Mouse (Mus musculus) hindbrain, embryonic 13.5 days (tissue): Measurements from ENCODE around the gene Il9r. TPM values are rescaled to one million over a fixed set of nuclear protein-coding genes. Genes with fewer than 3 reads are reported as not detected.
A peak's percentile ranks its signal among the peaks of the same experiment; 100 is the strongest.

Experiments used
- ATAC-seq: fragments of 200-750 bp; cut with Nextera tagmentation; 2 replicates; pipeline ENCODE4 v1.8.0; 2017; ENCODE audit warnings: moderate TSS enrichment; ENCODE audit not compliant: low FRiP score
- H3K27ac ChIP-seq: fragments of 300-500 bp; sonication (generic); 2 replicates; pipeline ENCODE4 v1.5.1; 2015; ENCODE audit warnings: inconsistent platforms, mild to moderate bottlenecking, moderate library complexity
- H3K27me3 ChIP-seq: fragments of 300-500 bp; sonication (generic); 2 replicates; pipeline ENCODE4 v1.6.1; 2015; ENCODE audit warnings: mild to moderate bottlenecking, inconsistent platforms
- H3K36me3 ChIP-seq: fragments of 300-500 bp; sonication (generic); 2 replicates; pipeline ENCODE4 v1.6.1; 2015; ENCODE audit warnings: mild to moderate bottlenecking, inconsistent platforms
- H3K4me1 ChIP-seq: fragments of 300-500 bp; sonication (generic); replicated peaks from 2 replicates; pipeline ENCODE4 v1.6.1; 2015; ENCODE audit warnings: inconsistent platforms
- H3K4me2 ChIP-seq: fragments of 300-500 bp; sonication (generic); 2 replicates; pipeline ENCODE4 v1.6.1; 2015; ENCODE audit warnings: inconsistent platforms, mild to moderate bottlenecking, moderate library complexity
- H3K4me3 ChIP-seq: fragments of 300-500 bp; sonication (generic); 2 replicates; pipeline ENCODE4 v1.5.1; 2015; ENCODE audit warnings: mild to moderate bottlenecking, inconsistent platforms
- H3K9ac ChIP-seq: fragments of 300-500 bp; sonication (generic); 2 replicates; pipeline ENCODE4 v1.6.1; 2015; ENCODE audit warnings: mild to moderate bottlenecking, inconsistent platforms
- H3K9me3 ChIP-seq: fragments of 300-500 bp; sonication (generic); 2 replicates; pipeline ENCODE4 v1.6.1; 2016; ENCODE audit warnings: inconsistent platforms
- WGBS: fragments of 180-500 bp; shearing (Covaris S2); methylation state at CpG from one replicate; pipeline ENCODE4 v1.1.7; 2015; 5-methylcytosine and 5-hydroxymethylcytosine counted together
- polyA plus RNA-seq: library from polyadenylated mRNA; unstranded; fragments of >200 nt; fragmentation: Nextera tagmentation; extraction: Ambion mirVana; gene quantifications from 2 replicates; pipeline ENCODE4 v1.2.1, GENCODE M21; 2015

Gene Il9r
- polyA plus RNA-seq, 1 experiment from 2014 or later = not detected

DNA sequence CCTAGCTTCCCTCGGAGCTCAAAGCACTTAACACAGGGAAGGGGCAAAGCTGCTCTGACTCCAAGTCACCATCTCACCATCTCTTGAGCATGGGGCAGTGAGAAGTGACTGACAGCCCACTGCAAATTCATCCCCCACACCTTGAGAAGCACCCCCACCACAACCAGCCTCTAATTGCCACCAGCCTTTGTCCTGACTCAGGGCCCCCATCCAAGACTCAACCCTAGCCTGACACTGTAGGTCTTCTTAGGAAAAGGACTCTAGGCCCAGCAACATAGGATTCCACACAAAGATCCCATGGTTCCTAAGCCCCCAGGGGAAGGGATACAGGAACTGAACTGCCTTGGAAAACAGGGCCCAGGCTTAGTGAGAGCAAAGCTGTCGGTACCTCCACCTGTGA lies 36.1 kb upstream of the Il9r start:
- Histone ChIP-seq H3K4me2 (no peak overlapping the region), H3K27ac (peak overlapping the region; percentile 77), H3K4me1 (peaks cover 43% of the 10 kb centered on the region), H3K9ac (peak overlapping the region; percentile 26; the same call in 1 of the 2 replicates), H3K36me3 (peaks cover 68% of the 10 kb centered on the region), H3K9me3 (no peaks in the 10 kb centered on the region), H3K4me3 (no peak overlapping the region), H3K27me3 (no peaks in the 10 kb centered on the region)
- 64% methylated on average over 2 of the region's 2 CpGs for WGBS
- ATAC-seq = peak; percentile 38

DNA sequence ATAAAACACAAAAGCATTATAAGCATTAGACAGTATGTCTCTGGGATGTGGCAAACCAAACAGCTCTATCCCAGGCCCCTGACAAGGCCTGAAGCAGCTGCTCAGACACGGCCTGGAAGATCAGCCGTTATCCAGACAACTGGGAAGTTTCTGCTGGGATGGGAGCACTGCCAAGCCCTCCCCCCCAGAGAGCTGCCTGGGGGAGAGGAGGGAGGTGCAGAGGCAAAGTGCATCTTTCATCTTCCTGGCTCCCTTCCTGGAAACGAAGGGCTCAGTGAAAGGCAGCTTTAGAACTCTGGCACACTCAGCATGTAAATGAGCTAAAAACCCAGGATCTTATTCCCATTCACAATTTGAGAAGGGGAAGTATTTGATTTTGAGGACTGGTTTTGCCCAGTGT lies 35.6 kb upstream of the Il9r start:
- Histone ChIP-seq H3K27me3 (no peaks in the 10 kb centered on the region), H3K4me3 (no peak overlapping the region), H3K9me3 (no peaks in the 10 kb centered on the region), H3K27ac (peak overlapping the region; percentile 77), H3K4me2 (no peak overlapping the region), H3K36me3 (peaks cover 68% of the 10 kb centered on the region), H3K9ac (peak overlapping the region; percentile 26), H3K4me1 (peaks cover 43% of the 10 kb centered on the region)
- WGBS = 30% methylated on average over 3 of the region's 3 CpGs
- peak; percentile 36 for ATAC-seq

- 85% methylated on average over 6 of the region's 6 CpGs for WGBS
These were observed 34.9 kb upstream of the Il9r start for GRCm38 (mm10) chr11:32234816-32235485.

GRCm38 (mm10) chr11:32233895-32234294 lies 33.8 kb upstream of the Il9r start:
- Histone ChIP-seq H3K4me1 (peaks cover 43% of the 10 kb centered on the region), H3K4me2 (no peak overlapping the region), H3K27me3 (no peaks in the 10 kb centered on the region), H3K9me3 (no peaks in the 10 kb centered on the region), H3K27ac (no peak overlapping the region), H3K9ac (0 out of 2 replicates have a peak overlapping the region, but pooled peaks have one; percentile 15), H3K36me3 (peaks cover 70% of the 10 kb centered on the region), H3K4me3 (no peak overlapping the region)
- ATAC-seq = no peak
- 88% methylated on average over 3 of the region's 3 CpGs for WGBS

More at GRCm38 (mm10) chr11:32234816-32235485, 34.9 kb upstream of the Il9r start:
- Histone ChIP-seq H3K9me3 (no peaks in the 10 kb centered on the region), H3K4me2 (no peak overlapping the region), H3K36me3 (peaks cover 68% of the 10 kb centered on the region), H3K27ac (peak overlapping the region; percentile 77), H3K4me1 (peaks cover 43% of the 10 kb centered on the region), H3K9ac (no peak overlapping the region; the same call in 1 of the 2 replicates), H3K27me3 (no peaks in the 10 kb centered on the region), H3K4me3 (no peak overlapping the region)
- no peak for ATAC-seq

GRCm38 (mm10) chr11:32232848-32233247 lies 32.8 kb upstream of the Il9r start:
- Histone ChIP-seq H3K4me3 (no peak overlapping the region), H3K4me2 (no peak overlapping the region), H3K4me1 (peaks cover 46% of the 10 kb centered on the region), H3K27ac (no peak overlapping the region), H3K9me3 (no peaks in the 10 kb centered on the region), H3K9ac (no peak overlapping the region), H3K36me3 (peaks cover 70% of the 10 kb centered on the region), H3K27me3 (no peaks in the 10 kb centered on the region)
- no peak for ATAC-seq
- WGBS = 80% methylated on average over 10 of the region's 10 CpGs

DNA sequence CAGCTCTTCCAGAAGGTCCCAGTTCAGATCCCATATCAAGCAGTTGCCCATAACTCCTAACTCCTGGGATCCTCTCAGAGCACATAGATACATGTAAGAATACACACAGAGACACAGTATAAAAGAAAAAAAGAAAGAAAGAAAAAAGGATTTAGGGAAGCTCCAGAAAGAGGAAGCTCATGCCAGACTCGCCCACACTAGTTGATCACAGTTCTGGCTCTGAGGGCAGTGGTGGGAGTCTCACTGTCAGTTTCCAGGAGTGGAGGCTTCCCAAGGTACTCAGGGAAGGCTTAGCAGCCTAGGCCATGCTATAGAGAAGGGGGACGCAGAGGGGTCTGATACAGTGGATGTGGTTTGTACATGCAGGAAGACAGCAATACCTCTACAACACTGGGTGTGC lies 31.0 kb upstream of the Il9r start:
- no peak overlapping the region for H3K4me3 ChIP-seq
- H3K4me1 ChIP-seq = peaks cover 46% of the 10 kb centered on the region
- H3K9me3 ChIP-seq = no peaks in the 10 kb centered on the region
- no peaks in the 10 kb centered on the region for H3K27me3 ChIP-seq
- H3K9ac ChIP-seq = no peak overlapping the region
- no peak overlapping the region for H3K4me2 ChIP-seq
- ATAC-seq = no peak
- H3K36me3 ChIP-seq = peaks cover 63% of the 10 kb centered on the region
- no peak overlapping the region for H3K27ac ChIP-seq
- WGBS = 97% methylated on average over 2 of the region's 2 CpGs

DNA sequence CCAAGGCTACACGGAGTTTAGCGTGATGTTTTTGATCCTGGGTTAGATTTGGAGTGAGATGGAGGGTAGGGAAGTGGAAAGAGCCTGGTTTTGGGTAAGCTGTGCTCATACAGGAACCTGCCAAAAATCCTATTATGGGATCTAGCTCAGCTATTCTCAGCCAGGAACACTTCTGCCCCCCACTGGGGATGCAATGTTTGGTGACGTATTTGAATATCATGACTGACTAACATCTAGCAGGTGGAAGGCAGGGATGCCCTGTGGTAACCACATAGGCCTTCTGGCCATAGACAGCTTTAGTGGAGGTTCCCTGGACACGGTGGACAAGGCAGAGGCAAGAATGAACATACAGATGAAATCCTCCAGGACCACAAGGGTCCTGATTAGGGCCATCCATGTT lies 30.1 kb upstream of the Il9r start:
- peaks cover 63% of the 10 kb centered on the region for H3K36me3 ChIP-seq
- H3K27ac ChIP-seq = no peak overlapping the region
- no peak overlapping the region for H3K9ac ChIP-seq
- no peaks in the 10 kb centered on the region for H3K9me3 ChIP-seq
- ATAC-seq = no peak
- peaks cover 3% of the 10 kb centered on the region; the same call in 1 of the 2 replicates for H3K27me3 ChIP-seq
- peaks cover 46% of the 10 kb centered on the region for H3K4me1 ChIP-seq
- no peak overlapping the region for H3K4me2 ChIP-seq
- no peak overlapping the region for H3K4me3 ChIP-seq
- WGBS = 83% methylated on average over 4 of the region's 4 CpGs

- H3K27me3 ChIP-seq = peaks cover 18% of the 10 kb centered on the region
- no peak overlapping the region for H3K4me3 ChIP-seq
- H3K9me3 ChIP-seq = no peaks in the 10 kb centered on the region
- no peak overlapping the region for H3K4me2 ChIP-seq
- no peak for ATAC-seq
- 91% methylated on average over 3 of the region's 3 CpGs for WGBS
- H3K27ac ChIP-seq = no peak overlapping the region
- H3K9ac ChIP-seq = 0 out of 2 replicates have a peak overlapping the region, but pooled peaks have one; percentile 16
- peaks cover 41% of the 10 kb centered on the region for H3K4me1 ChIP-seq
- H3K36me3 ChIP-seq = peaks cover 48% of the 10 kb centered on the region
These were observed 28.3 kb upstream of the Il9r start for GRCm38 (mm10) chr11:32228292-32228845.

DNA sequence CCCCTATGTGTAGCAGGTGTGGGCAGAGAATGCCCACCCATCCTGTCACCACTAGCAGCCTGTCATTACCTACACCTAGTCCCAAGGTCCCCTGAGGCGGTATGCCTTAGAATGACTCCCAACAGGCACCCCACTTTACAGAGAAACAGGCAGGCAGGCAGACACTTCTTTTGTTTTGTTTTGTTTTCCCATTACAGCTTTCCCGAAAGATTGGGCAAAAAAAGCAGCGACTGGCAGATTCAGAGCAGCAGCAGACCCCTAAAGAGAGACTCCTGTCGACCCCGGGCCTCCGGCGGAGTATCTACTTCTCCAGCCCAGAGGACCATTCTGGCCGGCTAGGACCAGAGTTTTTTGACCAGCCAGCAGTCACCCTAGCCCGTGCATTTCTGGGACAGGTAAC lies 27.5 kb upstream of the Il9r start:
- Histone ChIP-seq H3K27ac (no peak overlapping the region), H3K4me3 (peak overlapping the region; percentile 64; the same call in 1 of the 2 replicates), H3K27me3 (peaks cover 26% of the 10 kb centered on the region), H3K9me3 (no peaks in the 10 kb centered on the region), H3K4me1 (peaks cover 47% of the 10 kb centered on the region), H3K4me2 (peak overlapping the region; percentile 73), H3K36me3 (peaks cover 40% of the 10 kb centered on the region), H3K9ac (peak overlapping the region; percentile 90)
- ATAC-seq = no peak
- WGBS = 91% methylated on average over 9 of the region's 9 CpGs

- H3K9me3 ChIP-seq = no peaks in the 10 kb centered on the region
- H3K4me1 ChIP-seq = peaks cover 52% of the 10 kb centered on the region
- peak overlapping the region; percentile 64 for H3K4me3 ChIP-seq
- peak overlapping the region; percentile 73 for H3K4me2 ChIP-seq
- WGBS = 39% methylated on average over 1 of the region's 1 CpGs
- peaks cover 31% of the 10 kb centered on the region for H3K27me3 ChIP-seq
- H3K36me3 ChIP-seq = peaks cover 35% of the 10 kb centered on the region
- no peak; the same call in 1 of the 2 replicates for ATAC-seq
- peak overlapping the region; percentile 78; the same call in 1 of the 2 replicates for H3K27ac ChIP-seq
- peak overlapping the region; percentile 90 for H3K9ac ChIP-seq
These were observed 27.0 kb upstream of the Il9r start for GRCm38 (mm10) chr11:32227041-32227440.

- Histone ChIP-seq H3K9me3 (no peaks in the 10 kb centered on the region), H3K4me1 (peaks cover 58% of the 10 kb centered on the region), H3K9ac (peak within 1 kb of the TSS; percentile 90), H3K27me3 (peaks cover 37% of the 10 kb centered on the region), H3K36me3 (peaks cover 27% of the 10 kb centered on the region), H3K4me2 (peak within 1 kb of the TSS; percentile 73), H3K27ac (peak within 1 kb of the TSS; percentile 78), H3K4me3 (peak within 1 kb of the TSS; percentile 64)
- WGBS = 4% methylated on average over 45 of the region's 47 CpGs
- peak; percentile 77 for ATAC-seq
These were observed 26.2 kb upstream of the Il9r start, which contains the start of gene Mpg for GRCm38 (mm10) chr11:32226124-32226871. Gene Mpg, plus strand, starts transcription at chr11:32226505.
